Mouse (Mus musculus) G1E (cell line): ENCODE measurements around the gene Traip. TPM values are rescaled to one million over a fixed set of nuclear protein-coding genes. Genes with fewer than 3 reads are reported as not detected.
A peak's percentile ranks its signal among the peaks of the same experiment; 100 is the strongest.

Experiments used
- ATAC-seq: 2 replicates; pipeline ENCODE4 v1.8.0; 2016; ENCODE audit warnings: mild to moderate bottlenecking; ENCODE audit not compliant: insufficient number of reproducible peaks, poor library complexity, low FRiP score, severe bottlenecking; ENCODE audit errors: extremely low read depth
- DNase-seq: peaks from one replicate; pipeline ENCODE4 v3.0.0; 2012; ENCODE audit warnings: low spot score
- H3K27me3 ChIP-seq: 2 replicates; pipeline ENCODE4 v1.6.1; 2012; ENCODE audit warnings: mild to moderate bottlenecking, low read length, inconsistent platforms; ENCODE audit not compliant: insufficient read depth
- H3K36me3 ChIP-seq: replicated peaks from 2 replicates; pipeline ENCODE3; 2012; ENCODE audit warnings: mild to moderate bottlenecking, inconsistent platforms
- H3K4me1 ChIP-seq: 2 replicates; pipeline ENCODE4 v1.6.1; 2012; ENCODE audit warnings: low read depth, low read length, inconsistent platforms, mixed read lengths; ENCODE audit not compliant: insufficient read depth
- H3K4me3 ChIP-seq: 2 replicates; pipeline ENCODE4 v1.5.1; 2012; ENCODE audit warnings: low read depth, mild to moderate bottlenecking, inconsistent platforms, low read length, moderate library complexity, mixed read lengths
- H3K9me3 ChIP-seq: replicated peaks from 2 replicates; pipeline ENCODE4 v1.6.1; 2012; ENCODE audit warnings: inconsistent platforms
- CTCF ChIP-seq: IDR thresholded peaks from 2 replicates; pipeline ENCODE4 v1.5.1; 2012; ENCODE audit warnings: low read depth, low read length, inconsistent platforms, mixed read lengths
- GATA1 ChIP-seq: IDR thresholded peaks from 2 replicates; pipeline ENCODE4 v1.6.1; 2012; ENCODE audit warnings: borderline replicate concordance, low read length, inconsistent platforms, mixed read lengths
- GATA2 ChIP-seq: IDR thresholded peaks from 2 replicates; pipeline ENCODE4 v1.6.1; 2012; ENCODE audit warnings: low read depth, low read length, inconsistent platforms, borderline replicate concordance
- POLR2AphosphoS5 ChIP-seq: IDR thresholded peaks from 2 replicates; pipeline ENCODE4 v1.6.1; 2012; ENCODE audit warnings: low read depth, low read length, inconsistent platforms; ENCODE audit not compliant: insufficient replicate concordance
- TAL1 ChIP-seq: conservative IDR thresholded peaks from 2 replicates; pipeline ENCODE4 v1.6.1; 2012; ENCODE audit warnings: low read depth, low read length, inconsistent platforms, mixed read lengths
- polyA plus RNA-seq: library from polyadenylated mRNA; stranded (reverse); fragments of >175 nt; gene quantifications from 2 replicates; pipeline ENCODE4 v1.2.3, GENCODE M21; 2012
- total RNA-seq, 2 experiments: library from RNA; stranded (forward) in 1 of 2; stranded (reverse) in 1 of 2; fragments of 200-1000 nt in 1 of 2; fragments of >200 nt in 1 of 2; fragmentation: Nextera tagmentation in 1 of 2; gene quantifications; 2 replicates each; pipeline ENCODE4 v1.2.3; 2014 to 2017

Traip gene
- total and polyA plus RNA-seq, 3 experiments = 10.7 to 28.7 (median 25.6) TPM

DNA sequence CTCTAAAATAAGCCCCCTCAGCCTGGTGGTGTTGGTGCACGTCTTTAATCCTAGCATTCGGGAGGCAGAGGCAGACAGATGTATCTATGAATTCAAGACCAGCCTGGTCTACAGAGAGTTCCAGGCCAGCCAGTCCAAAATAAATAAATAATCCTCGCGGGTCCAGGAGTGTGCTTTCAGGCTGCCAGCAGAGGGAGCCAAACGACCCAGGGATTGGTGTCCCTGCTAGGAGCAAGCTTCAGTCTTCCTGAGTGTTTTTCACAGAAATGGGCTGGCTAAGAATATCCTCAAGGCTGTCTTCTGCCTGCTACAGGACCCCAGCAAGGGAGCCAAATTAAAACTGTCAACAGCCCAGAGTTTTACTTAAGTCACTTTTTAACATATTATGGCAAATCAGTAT lies 13.8 kb downstream of the Traip start:
- TF ChIP-seq GATA1 = no peak
- peak; percentile 92 for TF ChIP-seq CTCF
- no peak for TF ChIP-seq TAL1
- no peak for TF ChIP-seq POLR2AphosphoS5
- no peak for TF ChIP-seq GATA2
- Histone ChIP-seq H3K36me3 (peaks cover 99% of the 10 kb centered on the region), H3K4me3 (no peak overlapping the region), H3K4me1 (peaks cover 14% of the 10 kb centered on the region; the same call in 1 of the 2 replicates), H3K27me3 (no peaks in the 10 kb centered on the region), H3K9me3 (no peaks in the 10 kb centered on the region)
- ATAC-seq = 0 out of 2 replicates have a peak, but pooled peaks have one; percentile 8
- DNase-seq = peak; percentile 74

DNA sequence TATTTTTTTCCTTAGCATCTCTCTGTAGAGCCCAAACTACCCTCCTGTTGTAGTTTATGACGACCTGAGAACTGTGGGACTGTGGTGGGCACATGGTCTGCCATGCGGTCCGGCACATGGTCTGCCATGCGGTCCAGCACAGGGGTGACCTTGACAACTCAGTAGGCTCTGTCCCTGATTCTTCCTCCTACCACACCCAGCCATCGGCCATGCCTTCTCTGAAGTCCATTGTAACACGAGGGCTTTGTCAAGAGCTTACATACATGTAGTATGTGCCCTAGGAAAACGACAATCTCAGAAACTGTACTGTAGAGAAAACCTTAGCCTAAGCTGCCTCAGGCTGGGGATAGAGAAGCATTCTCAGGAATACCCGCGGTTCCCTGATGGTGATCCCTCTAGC lies 14.7 kb downstream of the Traip start:
- TF ChIP-seq TAL1 = no peak
- no peak for TF ChIP-seq CTCF
- no peak for TF ChIP-seq POLR2AphosphoS5
- TF ChIP-seq GATA2 = no peak
- TF ChIP-seq GATA1 = no peak
- DNase-seq (no peak), ATAC-seq (no peak)
- peaks cover 14% of the 10 kb centered on the region; the same call in 1 of the 2 replicates for H3K4me1 ChIP-seq
- no peaks in the 10 kb centered on the region for H3K9me3 ChIP-seq
- H3K4me3 ChIP-seq = no peak overlapping the region
- H3K27me3 ChIP-seq = no peaks in the 10 kb centered on the region
- peaks cover 99% of the 10 kb centered on the region for H3K36me3 ChIP-seq

- Histone ChIP-seq H3K9me3 (no peaks in the 10 kb centered on the region), H3K27me3 (no peaks in the 10 kb centered on the region), H3K4me3 (no peak overlapping the region), H3K36me3 (peaks cover 99% of the 10 kb centered on the region), H3K4me1 (peaks cover 27% of the 10 kb centered on the region)
- ATAC-seq = no peak
- no peak for TF ChIP-seq GATA2
- TF ChIP-seq POLR2AphosphoS5 = no peak
- TF ChIP-seq TAL1 = no peak
- no peak for TF ChIP-seq GATA1
- TF ChIP-seq CTCF = no peak
- no peak for DNase-seq
Observed at GRCm38 (mm10) chr9:107966676-107967075, 16.7 kb downstream of the Traip start.

GRCm38 (mm10) chr9:107967437-107967836 lies 17.5 kb downstream of the Traip start:
- TF ChIP-seq GATA1 = no peak
- Histone ChIP-seq H3K36me3 (peaks cover 99% of the 10 kb centered on the region), H3K4me3 (no peak overlapping the region), H3K9me3 (no peaks in the 10 kb centered on the region), H3K27me3 (no peaks in the 10 kb centered on the region), H3K4me1 (peaks cover 31% of the 10 kb centered on the region)
- no peak for DNase-seq
- ATAC-seq = no peak

GRCm38 (mm10) chr9:107968531-107968930 lies 18.6 kb downstream of the Traip start:
- H3K36me3 ChIP-seq = peaks cover 99% of the 10 kb centered on the region
- DNase-seq (no peak), ATAC-seq (no peak)
- H3K9me3 ChIP-seq = no peaks in the 10 kb centered on the region
- H3K4me3 ChIP-seq = no peak overlapping the region
- H3K4me1 ChIP-seq = peaks cover 41% of the 10 kb centered on the region
- no peaks in the 10 kb centered on the region for H3K27me3 ChIP-seq
- TF ChIP-seq CTCF (no peak), TAL1 (no peak), GATA2 (no peak), POLR2AphosphoS5 (no peak), GATA1 (no peak)

DNA sequence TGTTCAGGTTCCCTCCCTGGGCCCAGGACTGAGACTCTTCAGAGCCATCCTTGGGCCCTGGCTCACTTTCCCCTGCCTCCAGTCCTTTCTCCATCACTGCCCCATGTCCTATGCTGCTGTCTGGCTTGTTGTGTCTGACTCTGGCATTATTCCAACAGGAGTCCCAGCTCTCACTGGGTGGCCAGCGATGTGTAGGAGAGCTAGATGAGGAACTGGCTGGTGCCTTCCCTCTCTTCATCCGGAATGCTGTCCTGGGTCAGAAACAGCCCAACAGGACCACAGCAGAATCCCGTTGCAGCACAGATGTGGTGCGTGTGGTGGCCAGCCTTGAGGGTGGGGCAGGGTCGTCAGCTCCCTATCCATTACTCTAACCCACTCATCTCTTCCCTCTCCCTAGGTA lies 20.4 kb downstream of the Traip start:
- H3K36me3 ChIP-seq = peaks cover 82% of the 10 kb centered on the region
- no peak for DNase-seq

More for the DNA sequence above, 20.4 kb downstream of the Traip start:
- no peak for TF ChIP-seq POLR2AphosphoS5
- no peak for TF ChIP-seq TAL1
- TF ChIP-seq GATA1 = no peak
- TF ChIP-seq CTCF = no peak
- no peak for TF ChIP-seq GATA2
- Histone ChIP-seq H3K27me3 (no peaks in the 10 kb centered on the region), H3K4me3 (no peak overlapping the region), H3K4me1 (peaks cover 48% of the 10 kb centered on the region), H3K9me3 (no peaks in the 10 kb centered on the region)
- ATAC-seq = no peak
